Mouse (Mus musculus): ENCODE results near the gene Lamc3.
A peak's percentile ranks its signal among the peaks of the same experiment; 100 is the strongest.

Lamc3 gene

GRCm38 (mm10) chr2:31887030-31887429 lies at the start of gene Lamc3:
Lamc3 (plus strand) TSS chr2:31887291.
- peak in 1 of 2 experiments; percentile 31 for DNase-seq (ENCODE audit: low spot score in 2 of 2)

GRCm38 (mm10) chr2:31838868-31839267 lies 48.2 kb upstream of the Lamc3 start:
- no peak for DNase-seq (ENCODE audit: low spot score in 2 of 2)

DNA sequence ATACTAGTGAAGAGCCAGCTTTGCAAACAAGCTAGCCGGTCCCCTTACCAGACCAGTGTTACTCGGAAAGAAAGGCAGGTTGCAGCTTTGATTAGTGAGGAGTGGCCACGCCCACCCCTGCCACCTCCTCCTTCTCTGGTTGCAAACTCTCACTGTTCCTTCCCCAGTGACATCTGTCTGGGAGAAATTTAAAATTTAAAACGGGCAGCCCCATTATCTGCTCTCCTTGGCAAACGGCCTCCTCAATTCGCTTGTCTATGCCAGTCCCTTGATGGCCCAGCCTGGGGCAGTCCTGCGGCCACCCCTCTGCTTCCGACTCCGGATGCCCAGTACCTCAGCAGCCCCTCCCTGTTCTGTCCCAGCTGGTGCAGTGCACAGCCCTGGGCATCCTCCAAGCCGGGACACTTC lies 42.4 kb upstream of the Lamc3 start:
- DNase-seq (ENCODE audit: low spot score in 2 of 2), result no peak

DNA sequence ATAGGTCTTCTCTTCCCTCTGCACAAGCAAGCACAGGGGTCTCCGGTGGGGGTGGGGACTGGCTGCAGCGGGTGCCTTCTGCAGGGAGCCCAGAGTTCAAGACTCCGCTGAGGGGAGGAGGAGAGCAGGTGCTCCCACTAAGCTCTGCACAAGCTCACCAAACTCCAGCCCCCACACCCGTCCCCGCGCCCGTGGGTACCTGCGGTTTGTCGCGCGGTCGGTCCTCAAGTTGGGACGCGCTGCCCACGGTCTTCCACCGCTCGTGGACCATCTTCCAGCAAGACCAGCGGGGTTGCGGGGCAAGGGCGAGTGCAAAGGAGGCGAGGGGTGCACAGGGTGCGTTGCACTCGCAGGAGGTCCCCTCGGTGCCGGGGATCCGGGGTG lies 41.6 kb upstream of the Lamc3 start:
- no peak for DNase-seq (ENCODE audit: low spot score in 2 of 2)

DNA sequence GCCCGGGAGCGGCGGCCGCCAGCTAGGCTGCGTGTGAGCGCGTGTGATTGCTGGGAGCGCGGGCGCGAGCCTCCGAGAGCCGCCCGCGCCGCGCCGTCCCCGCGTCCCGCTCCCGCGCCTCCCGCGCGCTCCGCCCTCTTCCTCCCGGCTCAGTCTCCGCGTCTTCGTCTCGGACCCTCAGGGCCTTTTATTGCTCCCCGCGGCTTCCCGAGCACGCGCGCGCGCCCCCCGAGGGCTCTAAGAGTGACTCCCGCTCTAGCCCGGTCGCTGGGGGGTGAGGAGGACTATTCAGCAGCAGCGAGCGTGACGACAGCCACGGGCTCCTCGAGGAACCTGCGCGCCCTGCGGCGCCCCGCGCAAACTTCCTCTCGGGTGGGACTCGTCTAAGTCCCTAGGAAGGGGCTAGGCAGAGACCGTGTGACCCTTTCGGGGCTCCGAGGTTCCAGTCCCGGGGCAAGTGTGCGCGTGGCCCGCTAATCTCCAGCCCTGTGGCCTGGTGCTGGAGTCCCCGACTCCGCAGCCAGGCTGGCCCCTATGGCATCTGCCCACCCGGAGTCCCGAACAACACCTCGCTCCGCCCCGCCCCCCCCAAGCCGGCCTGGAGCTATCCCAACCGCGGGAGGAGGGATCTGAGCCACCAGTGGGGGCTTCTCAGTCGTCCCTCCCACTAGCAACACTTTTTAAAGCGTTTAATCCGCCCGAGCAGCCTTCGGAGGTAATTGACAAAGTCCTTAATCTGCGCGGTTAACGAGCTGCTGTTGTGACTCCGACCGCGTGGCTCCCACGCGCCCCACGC lies 41.0 kb upstream of the Lamc3 start, which contains the start of gene Fibcd1:
Gene Fibcd1, minus strand, starts transcription at position 110 of the 796 bp plus-strand sequence.
- DNase-seq (ENCODE audit: low spot score in 2 of 2), result no peak

DNA sequence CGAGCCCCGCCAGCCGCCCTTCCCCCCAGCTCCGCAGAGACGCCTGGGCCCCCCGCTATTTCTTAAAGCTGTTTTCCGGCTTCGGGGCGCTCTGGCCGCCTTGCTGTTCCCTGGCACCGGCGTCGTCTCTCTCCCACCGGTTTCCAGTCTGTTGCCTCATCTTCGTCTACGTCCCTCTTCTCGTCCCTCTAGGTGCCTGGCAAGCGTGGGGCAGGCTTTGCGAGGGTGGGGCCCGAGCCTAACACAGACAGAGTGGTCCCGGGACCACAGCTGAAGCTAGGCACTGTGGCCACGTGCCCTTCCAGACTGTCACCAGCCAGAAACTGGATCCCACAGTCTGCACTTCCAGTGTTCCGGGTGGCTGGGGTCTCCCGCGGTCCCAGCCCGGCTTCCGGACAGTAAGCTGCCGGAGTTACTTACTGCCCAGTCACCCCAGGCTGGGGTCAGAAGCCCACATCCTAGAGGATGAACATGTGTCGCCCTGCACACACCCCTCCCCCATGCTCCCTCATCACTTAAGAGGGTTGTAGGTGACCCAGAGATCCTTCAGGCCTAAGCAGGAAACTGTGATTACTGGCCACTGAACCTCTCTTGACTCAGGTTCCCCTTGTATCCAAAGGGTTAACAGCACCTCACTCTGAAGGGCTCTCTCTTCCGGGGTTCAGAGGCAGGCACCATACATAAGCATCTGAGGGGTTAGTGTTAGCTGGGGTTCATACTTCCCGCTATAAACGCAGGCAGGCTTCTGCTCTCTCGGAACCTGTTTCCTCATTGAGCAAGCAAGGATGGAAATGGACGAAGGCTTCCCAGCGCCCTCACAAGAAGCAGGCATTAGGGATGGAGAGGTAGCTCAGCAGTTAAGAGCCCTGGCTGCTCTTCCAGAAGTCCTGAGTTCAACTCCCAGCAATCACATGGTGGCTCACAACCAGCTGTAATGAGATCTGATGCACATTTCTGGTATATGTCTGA lies 40.1 kb upstream of the Lamc3 start:
- no peak for DNase-seq (ENCODE audit: low spot score in 2 of 2)

DNA sequence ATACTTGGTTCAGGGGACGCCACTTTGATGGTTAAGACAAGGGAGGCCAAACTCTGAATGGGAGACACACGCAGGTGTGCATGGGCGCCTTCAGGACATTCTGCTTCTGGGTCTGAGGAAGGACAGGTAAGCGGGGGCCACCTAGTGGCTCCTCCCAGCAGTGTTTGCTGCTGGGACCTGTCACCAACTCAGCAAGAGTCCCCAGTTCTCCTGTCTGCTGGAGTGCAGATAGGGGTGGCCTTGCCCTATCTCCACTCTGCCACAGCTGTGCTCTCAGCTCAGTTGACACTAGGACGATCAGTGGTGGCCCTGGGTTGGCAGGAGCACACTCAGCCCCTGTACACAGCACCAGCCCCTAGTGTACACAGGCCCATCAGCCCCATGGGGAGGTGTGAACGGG lies 39.2 kb upstream of the Lamc3 start:
- DNase-seq (ENCODE audit: low spot score in 2 of 2), result peak in 1 of 2 experiments; percentile 24

DNA sequence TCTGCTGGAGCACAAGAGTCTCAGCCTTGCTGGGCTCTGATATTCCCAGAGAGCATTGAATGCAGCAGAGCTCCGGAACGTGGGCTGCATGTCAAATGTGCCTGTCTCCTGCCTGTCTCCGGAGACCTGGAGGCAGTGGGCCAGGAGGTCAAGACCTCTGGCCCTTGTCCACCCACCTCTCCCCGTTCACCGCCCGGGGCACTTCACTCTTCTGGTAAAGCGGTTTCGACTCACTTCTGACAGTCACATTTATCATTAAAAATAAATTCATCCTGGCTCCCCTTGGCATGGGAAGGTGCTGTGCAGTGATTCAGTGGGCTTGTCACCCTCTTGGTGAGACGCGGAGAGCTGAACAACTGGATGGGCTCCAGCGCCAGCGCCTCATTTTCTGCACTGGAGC lies 37.0 kb upstream of the Lamc3 start:
- no peak for DNase-seq (ENCODE audit: low spot score in 2 of 2)

DNA sequence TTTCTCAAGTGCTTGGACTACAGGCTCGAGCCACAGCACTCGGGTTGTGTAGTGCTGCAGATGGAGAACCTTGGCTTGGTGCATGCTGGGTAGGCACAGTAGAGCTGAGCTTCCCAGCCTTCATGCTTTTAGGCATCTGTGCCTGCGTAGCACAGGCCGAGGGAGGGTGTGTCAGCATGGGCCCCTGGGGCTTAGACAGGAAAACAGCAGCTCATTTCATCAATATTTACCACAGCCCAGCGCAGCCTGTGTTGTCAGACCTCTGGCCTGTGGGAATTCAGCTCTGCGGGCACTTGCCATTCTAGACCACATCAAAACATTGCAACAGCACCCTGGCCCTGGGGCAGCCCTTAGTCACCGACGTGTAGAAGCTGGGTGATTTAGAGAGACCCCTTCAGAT lies 31.1 kb upstream of the Lamc3 start:
- no peak for DNase-seq (ENCODE audit: low spot score in 2 of 2)

DNA sequence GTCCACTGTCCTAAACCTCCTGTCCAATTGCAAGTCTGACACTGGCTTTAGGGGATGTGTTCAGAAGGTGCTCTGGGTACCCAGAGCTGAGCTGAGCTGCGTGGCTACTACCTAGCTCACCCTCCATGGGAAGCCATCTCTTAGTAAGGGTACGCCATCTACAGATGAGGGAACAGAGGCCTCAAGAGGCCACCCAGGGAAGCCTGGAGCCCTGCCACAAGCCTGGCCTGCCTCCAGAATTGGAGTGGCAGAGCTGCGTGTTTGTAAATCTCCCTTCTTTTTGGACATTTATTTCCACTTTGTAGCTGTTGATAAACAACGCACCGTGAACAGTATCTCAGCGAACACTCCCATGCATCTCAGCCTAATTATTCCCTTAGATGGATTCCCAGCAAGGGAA lies 29.9 kb upstream of the Lamc3 start:
- DNase-seq (ENCODE audit: low spot score in 2 of 2), result no peak

GRCm38 (mm10) chr2:31858500-31858899 lies 28.6 kb upstream of the Lamc3 start:
- DNase-seq (ENCODE audit: low spot score in 2 of 2), result no peak

GRCm38 (mm10) chr2:31862919-31863318 lies 24.2 kb upstream of the Lamc3 start:
- DNase-seq (ENCODE audit: low spot score in 2 of 2), result no peak

- DNase-seq (ENCODE audit: low spot score in 2 of 2), result no peak
Observed at GRCm38 (mm10) chr2:31863766-31864165, 23.3 kb upstream of the Lamc3 start.

DNA sequence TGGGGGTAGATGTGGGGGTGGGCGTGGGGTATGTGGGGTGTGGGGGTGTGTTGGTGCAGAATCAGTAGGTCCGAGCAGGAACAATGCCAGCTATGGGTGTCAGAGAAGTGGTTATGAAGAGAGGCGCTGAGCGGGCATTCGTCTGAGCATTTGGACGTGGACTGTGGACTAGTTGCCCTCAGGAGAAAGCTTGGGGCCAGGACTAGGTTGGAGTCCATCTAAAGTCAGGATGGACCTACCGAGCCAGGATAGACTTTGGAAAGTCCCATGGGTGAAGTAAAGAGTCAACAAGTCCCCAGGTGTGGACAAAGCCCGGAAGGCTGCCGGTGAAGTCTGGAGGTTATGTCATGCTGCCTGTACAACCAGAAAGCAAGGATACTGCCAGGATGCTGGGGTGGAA lies 22.2 kb upstream of the Lamc3 start:
- no peak for DNase-seq (ENCODE audit: low spot score in 2 of 2)

DNA sequence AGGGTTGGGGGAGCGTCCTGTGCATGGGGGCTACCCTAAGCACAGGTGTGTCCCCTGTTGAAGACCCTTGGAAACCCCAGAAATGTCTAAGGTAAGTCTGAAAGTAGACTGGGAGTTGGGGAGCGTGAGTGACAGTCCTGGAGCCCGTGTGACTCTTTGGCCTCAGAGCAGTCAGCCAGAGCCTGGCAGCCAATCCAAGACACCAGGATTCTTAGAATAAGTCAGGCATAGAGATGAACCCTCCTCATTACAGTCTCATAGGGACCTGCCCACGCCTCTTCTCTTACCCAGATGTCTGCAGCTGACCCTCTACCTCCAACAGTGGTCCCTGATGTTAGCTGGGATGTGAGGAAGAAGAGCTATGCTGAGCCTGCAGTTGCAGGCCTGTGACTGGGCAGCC lies 21.8 kb upstream of the Lamc3 start:
- no peak for DNase-seq (ENCODE audit: low spot score in 2 of 2)

- no peak for DNase-seq (ENCODE audit: low spot score in 2 of 2)
Observed at GRCm38 (mm10) chr2:31865794-31866193, 21.3 kb upstream of the Lamc3 start.

DNA sequence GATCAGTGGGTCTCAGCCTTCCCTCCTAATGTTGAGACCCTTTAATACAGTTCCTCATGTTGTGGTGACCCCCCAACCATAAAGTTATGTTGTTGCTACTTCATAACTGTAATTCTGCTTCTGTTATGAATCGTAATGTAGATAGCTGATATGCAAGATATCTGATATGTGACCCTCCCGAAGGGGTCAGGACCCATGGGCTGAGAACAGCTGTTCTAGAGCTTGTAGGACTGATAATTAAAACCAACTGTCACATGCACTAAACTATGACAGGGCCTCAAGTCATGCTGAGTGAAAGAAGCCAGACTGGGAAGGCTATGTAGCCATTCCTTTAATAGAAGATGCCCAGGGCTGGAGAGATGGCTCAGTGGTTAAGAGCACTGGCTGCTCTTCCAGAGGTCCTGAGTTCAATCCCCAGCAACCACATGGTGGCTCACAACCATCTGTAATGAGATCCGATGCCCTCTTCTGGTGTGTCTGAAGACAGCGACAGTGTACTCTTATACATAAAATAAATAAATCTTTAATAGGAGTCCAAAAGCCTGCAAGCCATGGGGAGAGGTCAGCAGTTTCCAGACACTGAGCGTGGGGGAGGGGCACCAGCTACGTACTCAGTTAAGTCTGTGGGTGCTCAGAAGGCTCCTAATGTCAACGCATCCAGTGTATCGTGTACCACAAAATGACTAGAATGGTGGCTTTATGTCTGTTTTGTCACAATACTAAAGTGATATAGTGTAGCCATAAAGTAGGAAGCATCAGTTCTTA lies 19.1 kb upstream of the Lamc3 start:
- DNase-seq (ENCODE audit: low spot score in 2 of 2), result no peak

GRCm38 (mm10) chr2:31868538-31869164 lies 18.4 kb upstream of the Lamc3 start:
- DNase-seq (ENCODE audit: low spot score in 2 of 2), result no peak

DNA sequence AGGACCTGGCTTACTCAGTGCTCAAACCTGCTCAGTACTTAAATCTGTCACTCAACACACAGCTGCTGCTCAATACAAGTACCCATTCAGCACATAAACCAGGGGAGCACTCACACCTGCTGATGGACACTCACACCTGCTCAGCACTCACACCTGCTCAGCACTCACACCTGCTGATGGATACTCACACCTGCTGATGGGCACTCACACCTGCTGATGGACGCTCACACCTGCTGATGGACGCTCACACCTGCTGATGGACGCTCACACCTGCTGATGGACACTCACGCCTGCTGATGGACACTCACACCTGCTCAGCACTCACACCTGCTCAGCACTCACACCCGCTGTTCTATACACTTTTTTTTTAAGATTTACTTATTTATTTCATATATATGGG lies 17.4 kb upstream of the Lamc3 start:
- DNase-seq (ENCODE audit: low spot score in 2 of 2), result no peak

GRCm38 (mm10) chr2:31870683-31871082 lies 16.4 kb upstream of the Lamc3 start:
- DNase-seq (ENCODE audit: low spot score in 2 of 2), result no peak

- DNase-seq (ENCODE audit: low spot score in 2 of 2), result no peak
Observed at GRCm38 (mm10) chr2:31874290-31874855, 12.7 kb upstream of the Lamc3 start.

All from spleen, postnatal 14 days (tissue).